Mouse (Mus musculus) olfactory bulb, adult 2 months (tissue): ENCODE results near the gene Aimp1. TPM values are rescaled to one million over a fixed set of nuclear protein-coding genes. Genes with fewer than 3 reads are reported as not detected.

Experiments used
- H3K27ac ChIP-seq: fragments of 200-500 bp; 2 replicates; pipeline ENCODE4 v1.5.1; 2012; ENCODE audit warnings: low read depth, low read length; ENCODE audit not compliant: insufficient read depth
- H3K4me1 ChIP-seq: fragments of 200-500 bp; 2 replicates; pipeline ENCODE4 v1.6.1; 2012; ENCODE audit warnings: low read length; ENCODE audit not compliant: control insufficient read depth, insufficient read depth
- H3K4me3 ChIP-seq: fragments of 200-500 bp; 2 replicates; pipeline ENCODE4 v1.5.1; 2012; ENCODE audit warnings: mild to moderate bottlenecking, low read depth, low read length, moderate library complexity; ENCODE audit not compliant: insufficient read depth
- CTCF ChIP-seq: fragments of 200-500 bp; IDR thresholded peaks from 2 replicates; pipeline ENCODE4 v1.5.1; 2012; ENCODE audit warnings: low read depth, mild to moderate bottlenecking, low read length, moderate library complexity; ENCODE audit not compliant: insufficient read depth
- POLR2A ChIP-seq: fragments of 200-500 bp; IDR thresholded peaks from 2 replicates; pipeline ENCODE4 v1.6.1; 2012; ENCODE audit warnings: mild to moderate bottlenecking, low read depth, low read length, moderate library complexity; ENCODE audit not compliant: insufficient read depth
- WGBS: fragments of 180-500 bp; shearing (Covaris S2); methylation state at CpG from one replicate; pipeline ENCODE4 v1.1.7; 2018; 5-methylcytosine and 5-hydroxymethylcytosine counted together
- polyA plus RNA-seq: library from polyadenylated mRNA; stranded (reverse); fragments of >200 nt; gene quantifications from 2 replicates; pipeline ENCODE4 v1.2.4, GENCODE M21; 2012; ENCODE audit warnings: low replicate concordance; ENCODE audit not compliant: missing spikeins, insufficient read depth, insufficient read length

Aimp1 gene
- polyA plus RNA-seq, 1 experiment: not detected

DNA sequence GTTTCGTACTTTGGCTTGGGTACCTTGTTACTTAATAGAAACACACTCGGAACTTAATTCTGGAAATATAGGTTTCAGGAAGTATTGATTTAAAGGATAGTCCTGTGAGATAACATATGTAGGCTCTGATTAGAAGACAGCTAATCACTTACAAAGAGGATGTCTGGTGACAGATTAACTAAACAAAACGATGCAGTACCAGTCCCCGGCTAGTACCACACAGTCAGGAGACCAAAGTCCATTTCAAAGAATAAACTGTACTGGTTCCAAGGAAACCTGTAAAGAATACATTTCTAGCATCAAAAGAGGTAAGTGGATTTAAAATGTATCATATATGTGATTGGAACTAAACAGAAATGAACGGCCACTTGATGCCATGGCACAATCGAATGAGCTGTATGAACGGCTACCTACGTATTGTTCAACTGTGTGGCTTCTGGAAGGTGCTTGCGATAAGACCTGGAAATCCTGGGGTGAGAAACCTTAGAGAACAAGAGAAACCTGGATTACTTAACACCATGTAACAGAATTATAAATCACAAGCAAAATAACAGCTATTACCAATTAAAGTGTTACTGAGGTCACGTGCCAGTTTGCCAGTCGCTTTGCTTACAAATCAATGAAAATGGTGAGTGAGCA is 54.5 kb downstream of the Aimp1 start, which contains the start of gene Gimd1:
TSS of gene Gimd1 (plus strand) at position 220 of the 639 bp plus-strand sequence.
- WGBS: 96% methylated on average over 11 of the region's 11 CpGs
- no peak for TF ChIP-seq CTCF
- no peak for TF ChIP-seq POLR2A
- Histone ChIP-seq H3K27ac (no peak within 1 kb of the TSS), H3K4me1 (no peaks in the 10 kb centered on the region), H3K4me3 (no peak within 1 kb of the TSS)

- no peak overlapping the region for H3K4me3 ChIP-seq
- 30% methylated on average over 8 of the region's 8 CpGs for WGBS
- no peak overlapping the region for H3K27ac ChIP-seq
- H3K4me1 ChIP-seq: no peaks in the 10 kb centered on the region
- no peak for TF ChIP-seq POLR2A
- no peak for TF ChIP-seq CTCF
Measured at GRCm38 (mm10) chr3:132628741-132629140, 55.4 kb downstream of the Aimp1 start.

Other genes with a start within 250 kb of the Aimp1 start
- not detected in 2 replicates for gene Gimd1, start 54.5 kb downstream of the Aimp1 start, polyA plus RNA-seq
- not detected in 2 replicates for gene Tbck, start 226 bp downstream of the Aimp1 start, polyA plus RNA-seq